Mouse (Mus musculus) kidney, embryonic 16.5 days (tissue): ENCODE measurements at regions not wholly inside any gene's neighbourhood (a gene's known extent, or its start where the extent isn't known, plus 50 kb on each side); places are given as distances from the start of the nearest gene placed in this dataset.
"Not testable (repeated sequence)": the region's sequence is repeated elsewhere in the genome, so short reads cannot be mapped to it uniquely, and the experiment has no call there.

ENCODE experiments used
- ATAC-seq: fragments of 200-750 bp; cut with Nextera tagmentation; 2 replicates; pipeline ENCODE4 v1.8.0; 2017; ENCODE audit warnings: moderate TSS enrichment; ENCODE audit not compliant: low FRiP score, low TSS enrichment
- H3K27ac ChIP-seq: fragments of 300-500 bp; sonication (generic); 2 replicates; pipeline ENCODE4 v1.5.1; 2014; ENCODE audit warnings: low read length
- H3K27me3 ChIP-seq: fragments of 300-500 bp; sonication (generic); 2 replicates; pipeline ENCODE4 v1.6.1; 2014; ENCODE audit warnings: low read length, control low read depth, mixed read lengths; ENCODE audit not compliant: insufficient read depth
- H3K36me3 ChIP-seq: fragments of 300-500 bp; sonication (generic); 2 replicates; pipeline ENCODE4 v1.6.1; 2014; ENCODE audit warnings: low read length, control low read depth, mixed read lengths; ENCODE audit not compliant: insufficient read depth
- H3K4me1 ChIP-seq: fragments of 300-500 bp; sonication (generic); 2 replicates; pipeline ENCODE4 v1.6.1; 2014; ENCODE audit warnings: low read length, control low read depth, mixed read lengths; ENCODE audit not compliant: insufficient read depth
- H3K4me2 ChIP-seq: fragments of 300-500 bp; sonication (generic); replicated peaks from 2 replicates; pipeline ENCODE4 v1.6.1; 2014; ENCODE audit warnings: low read depth, low read length
- H3K4me3 ChIP-seq: fragments of 300-500 bp; sonication (generic); 2 replicates; pipeline ENCODE4 v1.5.1; 2014; ENCODE audit warnings: mild to moderate bottlenecking, low read length
- H3K9ac ChIP-seq: fragments of 300-500 bp; sonication (generic); replicated peaks from 2 replicates; pipeline ENCODE4 v1.6.1; 2014; ENCODE audit warnings: low read length
- H3K9me3 ChIP-seq: fragments of 300-500 bp; sonication (generic); 2 replicates; pipeline ENCODE4 v1.6.1; 2016; ENCODE audit warnings: low read length, control low read depth
- WGBS: fragments of 180-500 bp; shearing (Covaris S2); extraction: QIAGEN DNeasy Blood & Tissue Kit; methylation state at CpG from one replicate; pipeline ENCODE4 v1.1.7; 2014; 5-methylcytosine and 5-hydroxymethylcytosine counted together

GRCm38 (mm10) chr4:9724801-9725200 is 1149.5 kb upstream of the 2610301B20Rik start:
- H3K27ac ChIP-seq, H3K9me3 ChIP-seq, H3K27me3 ChIP-seq, H3K9ac ChIP-seq, H3K4me3 ChIP-seq, H3K4me2 ChIP-seq, ATAC-seq, H3K36me3 ChIP-seq, H3K4me1 ChIP-seq: not testable (repeated sequence)
- 93% methylated on average over 2 of the region's 2 CpGs for whole genome bisulfite sequencing

GRCm38 (mm10) chr4:9737691-9738090 is 1136.6 kb upstream of the 2610301B20Rik start:
- H3K4me2 ChIP-seq, result no peak overlapping the region
- H3K4me3 ChIP-seq, result no peak overlapping the region
- no peak overlapping the region for H3K9ac ChIP-seq
- ATAC-seq, result no peak
- H3K36me3 ChIP-seq, result no peaks in the 10 kb centered on the region
- no peaks in the 10 kb centered on the region for H3K9me3 ChIP-seq
- no peaks in the 10 kb centered on the region for H3K4me1 ChIP-seq
- H3K27me3 ChIP-seq, result no peaks in the 10 kb centered on the region
- H3K27ac ChIP-seq, result no peak overlapping the region
- 83% methylated on average over 4 of the region's 4 CpGs for WGBS

- WGBS, result 81% methylated on average over 6 of the region's 6 CpGs
- Histone ChIP-seq H3K27ac (no peak overlapping the region), H3K27me3 (no peaks in the 10 kb centered on the region), H3K36me3 (no peaks in the 10 kb centered on the region), H3K9me3 (no peaks in the 10 kb centered on the region), H3K4me3 (no peak overlapping the region), H3K4me2 (no peak overlapping the region), H3K4me1 (no peaks in the 10 kb centered on the region), H3K9ac (no peak overlapping the region)
- ATAC-seq, result no peak
Measured at GRCm38 (mm10) chr4:9747411-9747938, 1126.8 kb upstream of the 2610301B20Rik start.

GRCm38 (mm10) chr4:9748110-9748509 is 1126.2 kb upstream of the 2610301B20Rik start:
- no peak overlapping the region for H3K9ac ChIP-seq
- 71% methylated on average over 2 of the region's 2 CpGs for WGBS

GRCm38 (mm10) chr4:9749877-9750276 is 1124.4 kb upstream of the 2610301B20Rik start:
- Histone ChIP-seq H3K9ac (no peak overlapping the region), H3K36me3 (no peaks in the 10 kb centered on the region), H3K27ac (no peak overlapping the region), H3K4me1 (no peaks in the 10 kb centered on the region), H3K9me3 (no peaks in the 10 kb centered on the region), H3K4me3 (no peak overlapping the region), H3K4me2 (no peak overlapping the region), H3K27me3 (no peaks in the 10 kb centered on the region)
- 91% methylated on average over 3 of the region's 3 CpGs for WGBS
- no peak for ATAC-seq

More at GRCm38 (mm10) chr4:9748110-9748509, 1126.2 kb upstream of the 2610301B20Rik start:
- no peak for ATAC-seq
- no peak overlapping the region for H3K4me2 ChIP-seq
- no peak overlapping the region for H3K27ac ChIP-seq
- H3K36me3 ChIP-seq, result no peaks in the 10 kb centered on the region
- H3K4me1 ChIP-seq, result no peaks in the 10 kb centered on the region
- no peaks in the 10 kb centered on the region for H3K27me3 ChIP-seq
- no peaks in the 10 kb centered on the region for H3K9me3 ChIP-seq
- no peak overlapping the region for H3K4me3 ChIP-seq

GRCm38 (mm10) chr4:9750404-9750803 is 1123.9 kb upstream of the 2610301B20Rik start:
- Histone ChIP-seq H3K4me1 (no peaks in the 10 kb centered on the region), H3K4me2 (no peak overlapping the region), H3K27me3 (no peaks in the 10 kb centered on the region), H3K9ac (no peak overlapping the region), H3K9me3 (no peaks in the 10 kb centered on the region), H3K36me3 (no peaks in the 10 kb centered on the region), H3K27ac (no peak overlapping the region), H3K4me3 (no peak overlapping the region)
- WGBS, result 61% methylated on average over 4 of the region's 4 CpGs
- ATAC-seq, result no peak

GRCm38 (mm10) chr4:9763321-9763720 is 1111.0 kb upstream of the 2610301B20Rik start:
- Histone ChIP-seq H3K36me3 (no peaks in the 10 kb centered on the region), H3K27ac (no peak overlapping the region), H3K27me3 (no peaks in the 10 kb centered on the region), H3K4me3 (no peak overlapping the region), H3K9me3 (no peaks in the 10 kb centered on the region), H3K4me1 (no peaks in the 10 kb centered on the region), H3K4me2 (no peak overlapping the region), H3K9ac (no peak overlapping the region)
- WGBS, result 79% methylated on average over 1 of the region's 1 CpGs
- ATAC-seq, result no peak

- no peak for ATAC-seq
Measured at GRCm38 (mm10) chr4:9769633-9770205, 1104.6 kb upstream of the 2610301B20Rik start.

GRCm38 (mm10) chr4:9770372-9771102 is 1103.8 kb upstream of the 2610301B20Rik start:
- H3K27ac ChIP-seq, result peak overlapping the region; percentile 78
- peak; percentile 95 for ATAC-seq
- peak overlapping the region; percentile 60 for H3K4me3 ChIP-seq
- WGBS, result 2% methylated on average over 38 of the region's 38 CpGs
- no peaks in the 10 kb centered on the region for H3K9me3 ChIP-seq
- H3K27me3 ChIP-seq, result no peaks in the 10 kb centered on the region
- no peaks in the 10 kb centered on the region for H3K36me3 ChIP-seq
- peak overlapping the region; percentile 78 for H3K9ac ChIP-seq
- no peaks in the 10 kb centered on the region for H3K4me1 ChIP-seq
- peak overlapping the region; percentile 96 for H3K4me2 ChIP-seq

More at GRCm38 (mm10) chr4:9769633-9770205, 1104.6 kb upstream of the 2610301B20Rik start:
- H3K9me3 ChIP-seq, result no peaks in the 10 kb centered on the region
- no peaks in the 10 kb centered on the region for H3K4me1 ChIP-seq
- peak overlapping the region; percentile 96 for H3K4me2 ChIP-seq
- WGBS, result 55% methylated on average over 9 of the region's 9 CpGs
- no peak overlapping the region for H3K9ac ChIP-seq
- no peaks in the 10 kb centered on the region for H3K27me3 ChIP-seq
- peak overlapping the region; percentile 60 for H3K4me3 ChIP-seq
- no peaks in the 10 kb centered on the region for H3K36me3 ChIP-seq
- H3K27ac ChIP-seq, result no peak overlapping the region

GRCm38 (mm10) chr4:9771103-9771474 is 1103.2 kb upstream of the 2610301B20Rik start:
- Histone ChIP-seq H3K9ac (peak overlapping the region; percentile 78), H3K4me1 (no peaks in the 10 kb centered on the region), H3K27ac (peak overlapping the region; percentile 78), H3K4me3 (peak overlapping the region; percentile 60), H3K4me2 (peak overlapping the region; percentile 96), H3K36me3 (no peaks in the 10 kb centered on the region), H3K9me3 (no peaks in the 10 kb centered on the region), H3K27me3 (no peaks in the 10 kb centered on the region)
- WGBS, result under 1% methylated on average over 5 of the region's 5 CpGs
- ATAC-seq, result peak; percentile 73
